Mouse (Mus musculus) limb, embryonic 10.5 days (tissue): ENCODE data around the gene Ttll6. TPM values are rescaled to one million over a fixed set of nuclear protein-coding genes. Genes with fewer than 3 reads are reported as not detected.

ENCODE experiments used
- DNase-seq: peaks from one replicate; pipeline ENCODE4 v3.0.0-alpha.2; 2017; ENCODE audit warnings: low spot score
- H3K27ac ChIP-seq: fragments of 300-500 bp; sonication (generic); 2 replicates; pipeline ENCODE4 v1.5.1; 2016; ENCODE audit warnings: mild to moderate bottlenecking
- H3K27me3 ChIP-seq: fragments of 300-500 bp; sonication (generic); 2 replicates; pipeline ENCODE4 v1.6.1; 2016; ENCODE audit warnings: low read depth, mild to moderate bottlenecking; ENCODE audit not compliant: poor library complexity, severe bottlenecking
- H3K36me3 ChIP-seq: fragments of 300-500 bp; sonication (generic); 2 replicates; pipeline ENCODE4 v1.6.1; 2016; ENCODE audit warnings: mild to moderate bottlenecking, moderate library complexity
- H3K4me1 ChIP-seq: fragments of 300-500 bp; sonication (generic); 2 replicates; pipeline ENCODE4 v1.6.1; 2016
- H3K4me3 ChIP-seq: fragments of 300-500 bp; sonication (generic); 2 replicates; pipeline ENCODE4 v1.5.1; 2016; ENCODE audit warnings: mild to moderate bottlenecking, moderate library complexity
- H3K9me3 ChIP-seq: fragments of 300-500 bp; sonication (generic); replicated peaks from 2 replicates; pipeline ENCODE4 v1.6.1; 2016; ENCODE audit warnings: mild to moderate bottlenecking
- WGBS: fragments of 180-500 bp; shearing (Covaris S2); methylation state at CpG from one replicate; pipeline ENCODE4 v1.1.7; 2016; 5-methylcytosine and 5-hydroxymethylcytosine counted together
- polyA plus RNA-seq: library from polyadenylated mRNA; unstranded; fragments of >200 nt; fragmentation: Nextera tagmentation; extraction: Ambion mirVana; gene quantifications from 2 replicates; pipeline ENCODE4 v1.2.1, GENCODE M21; 2016

The Ttll6 gene
- polyA plus RNA-seq, 1 experiment from 2014 or later, result not detected

GRCm38 (mm10) chr11:96189810-96190522 is 56.4 kb downstream of the Ttll6 start:
- H3K4me3 ChIP-seq, result peak overlapping the region; percentile 21; the same call in 1 of the 2 replicates
- H3K27me3 ChIP-seq, result peaks cover 100% of the 10 kb centered on the region
- H3K9me3 ChIP-seq, result no peaks in the 10 kb centered on the region
- H3K27ac ChIP-seq, result no peak overlapping the region
- peaks cover 24% of the 10 kb centered on the region for H3K4me1 ChIP-seq
- H3K36me3 ChIP-seq, result no peaks in the 10 kb centered on the region
- WGBS, result under 1% methylated on average over 28 of the region's 28 CpGs
- DNase-seq, result peak; percentile 74

- DNase-seq, result no peak
- 7% methylated on average over 5 of the region's 5 CpGs for WGBS
These were observed 57.5 kb downstream of the Ttll6 start for GRCm38 (mm10) chr11:96191132-96191531.

DNA sequence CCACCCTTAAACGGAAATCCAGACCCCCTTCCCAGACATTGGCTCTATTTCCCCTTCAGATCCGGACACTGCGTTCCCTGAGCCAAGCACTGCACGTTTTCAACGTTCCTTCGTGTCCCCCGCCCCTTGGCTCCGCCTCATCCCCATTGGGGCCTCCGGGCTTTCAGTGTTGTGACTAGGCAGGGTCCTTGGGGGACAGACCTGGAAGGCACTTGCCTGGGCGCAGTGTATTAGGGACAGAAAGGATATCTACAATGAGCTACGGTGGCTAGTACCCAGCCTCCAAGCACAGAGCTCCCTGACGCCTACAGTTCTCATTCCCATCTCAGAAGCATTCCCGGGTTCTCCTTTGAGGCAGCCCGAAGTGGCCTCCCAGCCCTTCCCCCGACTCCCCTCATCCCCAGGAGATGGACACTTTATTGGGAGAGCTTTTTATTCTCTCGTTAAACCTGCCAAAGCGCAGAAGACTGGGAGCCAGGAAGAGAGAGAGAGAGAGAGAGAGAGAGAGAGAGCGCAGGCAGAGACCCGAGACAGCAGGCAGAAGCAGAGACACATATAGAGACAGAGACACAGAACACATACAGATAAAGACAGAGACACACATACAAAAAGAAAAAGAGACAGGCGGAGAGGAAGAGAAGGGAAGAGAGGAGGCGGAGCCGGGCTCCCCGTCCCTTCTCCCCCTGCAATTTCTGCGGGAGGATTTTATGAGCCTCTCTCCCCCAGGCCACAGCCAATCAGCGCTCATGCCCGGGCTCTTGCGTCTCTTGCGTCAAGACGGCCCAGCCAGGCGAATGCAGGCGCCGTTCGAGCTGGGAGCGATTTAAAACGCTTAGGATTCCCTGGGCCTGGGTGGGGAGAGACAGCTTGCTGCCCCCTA is 60.2 kb downstream of the Ttll6 start, which contains the start of gene Hoxb13:
Hoxb13 (plus strand) TSS at position 796 of the 880 bp plus-strand sequence.
- Histone ChIP-seq H3K27ac (no peak within 1 kb of the TSS), H3K27me3 (peaks cover 100% of the 10 kb centered on the region), H3K9me3 (no peaks in the 10 kb centered on the region), H3K4me1 (peaks cover 24% of the 10 kb centered on the region), H3K4me3 (peak within 1 kb of the TSS; percentile 35), H3K36me3 (no peaks in the 10 kb centered on the region)
- under 1% methylated on average over 35 of the region's 35 CpGs for WGBS
- DNase-seq, result peak; percentile 73

More at GRCm38 (mm10) chr11:96191132-96191531, 57.5 kb downstream of the Ttll6 start:
- Histone ChIP-seq H3K36me3 (no peaks in the 10 kb centered on the region), H3K9me3 (no peaks in the 10 kb centered on the region), H3K4me1 (peaks cover 24% of the 10 kb centered on the region), H3K27me3 (peaks cover 100% of the 10 kb centered on the region), H3K4me3 (no peak overlapping the region), H3K27ac (no peak overlapping the region)

DNA sequence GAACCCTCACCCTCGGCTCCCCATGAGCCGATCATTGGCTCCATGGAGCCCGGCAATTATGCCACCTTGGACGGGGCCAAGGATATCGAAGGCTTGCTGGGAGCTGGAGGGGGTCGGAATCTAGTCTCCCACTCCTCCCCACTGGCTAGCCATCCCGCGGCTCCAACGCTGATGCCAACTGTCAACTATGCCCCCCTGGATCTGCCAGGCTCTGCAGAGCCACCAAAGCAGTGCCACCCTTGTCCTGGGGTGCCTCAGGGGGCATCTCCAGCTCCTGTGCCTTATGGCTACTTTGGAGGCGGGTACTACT is 60.8 kb downstream of the Ttll6 start:
- H3K9me3 ChIP-seq, result no peaks in the 10 kb centered on the region
- peaks cover 24% of the 10 kb centered on the region for H3K4me1 ChIP-seq
- no peak for DNase-seq
- H3K36me3 ChIP-seq, result no peaks in the 10 kb centered on the region
- no peak overlapping the region for H3K27ac ChIP-seq
- H3K4me3 ChIP-seq, result peak overlapping the region; percentile 35
- H3K27me3 ChIP-seq, result peaks cover 100% of the 10 kb centered on the region
- 0% methylated on average over 10 of the region's 10 CpGs for WGBS

GRCm38 (mm10) chr11:96194961-96195640 is 61.5 kb downstream of the Ttll6 start:
- WGBS, result 7% methylated on average over 11 of the region's 11 CpGs
- Histone ChIP-seq H3K27me3 (peaks cover 100% of the 10 kb centered on the region), H3K27ac (no peak overlapping the region), H3K4me3 (0 out of 2 replicates have a peak overlapping the region, but pooled peaks have one; percentile 35), H3K36me3 (no peaks in the 10 kb centered on the region), H3K9me3 (no peaks in the 10 kb centered on the region), H3K4me1 (peaks cover 27% of the 10 kb centered on the region)
- peak; percentile 39 for DNase-seq

- Histone ChIP-seq H3K4me3 (no peak overlapping the region), H3K4me1 (peaks cover 30% of the 10 kb centered on the region), H3K27me3 (peaks cover 100% of the 10 kb centered on the region), H3K9me3 (no peaks in the 10 kb centered on the region), H3K27ac (no peak overlapping the region), H3K36me3 (no peaks in the 10 kb centered on the region)
- under 1% methylated on average over 20 of the region's 20 CpGs for WGBS
- DNase-seq, result peak; percentile 57
These were observed 62.2 kb downstream of the Ttll6 start for GRCm38 (mm10) chr11:96195769-96196280.

DNA sequence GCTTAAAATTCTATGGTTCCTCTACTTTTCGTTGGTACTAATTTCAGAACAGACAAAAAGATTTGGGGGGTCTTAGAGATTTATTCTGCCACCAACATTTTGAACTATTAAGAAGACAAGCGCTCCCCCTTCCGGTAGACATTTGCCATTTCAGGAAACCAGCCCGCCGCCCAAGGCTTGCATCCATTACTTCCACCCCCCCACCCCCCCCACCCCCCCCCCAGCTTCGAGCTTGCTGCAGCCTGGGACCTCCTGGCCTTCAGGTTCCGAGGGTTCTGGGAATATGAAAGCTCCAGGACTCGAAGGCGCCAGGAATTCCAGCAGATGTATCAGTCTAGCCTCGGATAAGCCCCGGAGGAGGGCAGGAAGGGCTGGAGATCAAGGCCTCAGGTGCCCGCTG is 65.1 kb downstream of the Ttll6 start:
- no peaks in the 10 kb centered on the region for H3K36me3 ChIP-seq
- peaks cover 100% of the 10 kb centered on the region for H3K27me3 ChIP-seq
- DNase-seq, result peak; percentile 60
- WGBS, result 2% methylated on average over 12 of the region's 12 CpGs
- H3K27ac ChIP-seq, result no peak overlapping the region
- no peaks in the 10 kb centered on the region for H3K9me3 ChIP-seq
- peaks cover 37% of the 10 kb centered on the region for H3K4me1 ChIP-seq
- H3K4me3 ChIP-seq, result no peak overlapping the region

DNA sequence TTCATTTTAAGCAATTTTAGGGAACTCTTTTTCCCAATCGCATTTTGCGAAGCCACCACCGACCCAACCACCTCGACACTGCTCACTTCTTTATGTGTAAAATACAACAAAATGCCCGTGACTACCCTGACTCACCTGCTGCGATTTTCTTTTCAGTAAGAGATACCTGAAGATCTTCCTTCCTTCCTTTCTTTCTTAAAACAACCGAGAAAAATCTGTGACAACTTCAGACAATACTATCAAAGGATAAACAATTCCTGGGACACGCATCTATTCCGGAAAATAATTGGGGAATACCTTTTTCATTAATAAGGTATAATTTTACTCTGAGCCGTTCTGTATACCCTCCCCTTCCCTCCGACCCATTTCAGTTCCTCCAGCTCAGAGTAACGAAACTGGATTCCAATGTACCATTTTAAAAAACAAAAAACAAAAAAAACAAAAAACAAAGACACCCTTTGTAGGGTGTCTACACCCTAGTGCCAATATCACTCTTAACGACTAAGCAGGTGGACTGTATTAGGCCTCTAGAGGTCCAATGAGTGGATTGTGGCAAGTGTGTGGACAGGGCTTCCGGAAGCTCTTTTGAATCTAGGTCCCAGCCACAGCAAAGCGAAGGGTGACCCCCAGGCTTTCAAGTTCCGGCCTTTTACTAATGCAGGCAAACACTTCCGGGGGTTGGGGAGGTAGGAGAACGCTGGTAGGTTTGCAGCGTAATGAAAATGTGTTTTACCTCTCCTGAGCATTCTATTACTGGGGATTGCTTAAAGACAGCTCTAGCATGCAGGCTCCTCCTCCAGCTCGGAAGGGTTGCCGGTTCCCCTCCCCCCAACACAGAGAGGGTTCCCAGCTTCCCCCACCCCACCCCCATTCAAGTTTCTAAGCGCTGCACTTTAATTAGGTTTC is 65.8 kb downstream of the Ttll6 start:
- DNase-seq, result peak; percentile 46
- WGBS, result 2% methylated on average over 22 of the region's 22 CpGs
- H3K9me3 ChIP-seq, result no peaks in the 10 kb centered on the region
- peaks cover 100% of the 10 kb centered on the region for H3K27me3 ChIP-seq
- peak overlapping the region; percentile 24; the same call in 1 of the 2 replicates for H3K4me3 ChIP-seq
- H3K36me3 ChIP-seq, result no peaks in the 10 kb centered on the region
- peaks cover 33% of the 10 kb centered on the region for H3K4me1 ChIP-seq
- H3K27ac ChIP-seq, result no peak overlapping the region

DNA sequence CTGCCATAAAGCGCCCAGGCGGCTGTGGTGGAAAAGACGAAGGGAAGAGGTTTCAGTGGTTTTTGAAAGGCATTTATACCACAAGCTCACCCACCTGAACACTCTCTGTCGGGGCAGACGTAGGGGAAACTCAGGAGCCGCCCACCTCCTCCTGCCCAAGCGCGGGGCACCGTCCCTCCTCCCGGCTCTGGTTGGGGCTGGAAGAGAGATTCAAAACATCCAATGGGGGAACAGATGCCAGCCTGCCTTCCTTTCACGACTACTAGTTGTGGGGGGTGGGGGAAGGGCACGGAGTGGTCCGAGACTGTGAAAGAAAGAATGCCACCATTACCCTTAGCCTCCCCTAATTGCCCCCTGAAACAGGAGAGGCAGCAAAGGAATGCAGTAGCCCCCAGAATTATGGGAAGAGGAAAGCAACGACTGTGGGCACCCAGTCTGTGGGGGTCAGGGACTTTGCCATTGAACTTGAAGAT is 66.6 kb downstream of the Ttll6 start:
- Histone ChIP-seq H3K4me3 (peak overlapping the region; percentile 24; the same call in 1 of the 2 replicates), H3K4me1 (peaks cover 29% of the 10 kb centered on the region), H3K9me3 (no peaks in the 10 kb centered on the region), H3K36me3 (no peaks in the 10 kb centered on the region), H3K27me3 (peaks cover 100% of the 10 kb centered on the region), H3K27ac (no peak overlapping the region)
- DNase-seq, result peak; percentile 54
- WGBS, result under 1% methylated on average over 14 of the region's 14 CpGs

DNA sequence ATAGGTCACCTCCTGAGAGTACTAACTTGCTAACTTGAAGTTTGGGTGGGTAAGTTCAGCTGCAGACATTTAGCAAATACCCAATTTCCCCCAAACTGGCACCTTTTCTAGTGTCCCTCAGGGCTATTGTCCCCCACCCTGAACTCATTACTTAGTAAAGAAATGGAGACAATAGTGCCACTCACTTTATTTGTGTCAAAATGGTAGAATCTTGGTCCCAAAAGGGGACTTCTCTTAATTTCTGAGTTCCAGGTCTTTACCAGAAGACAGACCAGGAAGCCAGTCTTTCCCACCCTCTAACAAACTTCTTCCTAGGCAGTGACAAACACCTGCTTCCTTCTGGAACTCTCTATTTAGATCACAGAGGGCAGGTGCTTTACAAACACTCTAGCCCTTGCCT is 68.2 kb downstream of the Ttll6 start:
- H3K27me3 ChIP-seq, result peaks cover 100% of the 10 kb centered on the region
- DNase-seq, result no peak
- no peaks in the 10 kb centered on the region for H3K9me3 ChIP-seq
- no peak overlapping the region for H3K27ac ChIP-seq
- H3K4me1 ChIP-seq, result peaks cover 29% of the 10 kb centered on the region
- H3K4me3 ChIP-seq, result no peak overlapping the region
- no peaks in the 10 kb centered on the region for H3K36me3 ChIP-seq

GRCm38 (mm10) chr11:96202401-96203081 is 69.0 kb downstream of the Ttll6 start:
- WGBS, result 2% methylated on average over 14 of the region's 14 CpGs
- no peak overlapping the region for H3K27ac ChIP-seq
- DNase-seq, result peak; percentile 63
- H3K4me1 ChIP-seq, result peaks cover 29% of the 10 kb centered on the region
- peak overlapping the region; percentile 30; the same call in 1 of the 2 replicates for H3K4me3 ChIP-seq
- H3K27me3 ChIP-seq, result peaks cover 100% of the 10 kb centered on the region
- H3K9me3 ChIP-seq, result no peaks in the 10 kb centered on the region
- no peaks in the 10 kb centered on the region for H3K36me3 ChIP-seq
